Mouse (Mus musculus): Measurements from ENCODE around the gene Tom1l2.

Gene Tom1l2

GRCm38 (mm10) chr11:60230512-60230911, 122.2 kb downstream of the Tom1l2 start:
- DNase-seq (ENCODE audit: low read depth), result no peak

GRCm38 (mm10) chr11:60229821-60230220, 122.9 kb downstream of the Tom1l2 start:
- no peak for DNase-seq (ENCODE audit: low read depth)

GRCm38 (mm10) chr11:60228525-60228924, 124.2 kb downstream of the Tom1l2 start:
- no peak for DNase-seq (ENCODE audit: low read depth)

GRCm38 (mm10) chr11:60225874-60226273, 126.8 kb downstream of the Tom1l2 start:
- no peak for DNase-seq (ENCODE audit: low read depth)

DNA sequence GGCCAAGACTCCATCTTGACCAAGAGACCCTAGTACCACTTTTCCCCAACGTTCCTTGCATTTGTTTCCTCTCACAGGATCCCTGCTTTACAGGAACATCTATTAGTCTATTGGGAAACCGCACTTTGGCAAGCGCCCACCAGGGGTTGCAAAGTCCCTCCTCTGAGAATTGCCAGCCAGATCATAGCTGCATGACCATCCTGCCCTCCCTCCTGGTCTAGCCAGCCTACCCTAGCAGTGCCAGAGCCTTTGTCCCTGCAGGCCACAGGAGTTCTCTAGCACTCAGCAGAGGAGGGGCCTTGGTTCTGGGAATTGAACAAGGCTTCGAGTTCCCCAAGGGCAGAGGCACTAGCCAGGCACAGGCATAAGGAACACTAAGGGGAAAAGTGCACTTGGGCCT, 128.0 kb downstream of the Tom1l2 start:
- DNase-seq (ENCODE audit: low read depth), result peak; percentile 45

DNA sequence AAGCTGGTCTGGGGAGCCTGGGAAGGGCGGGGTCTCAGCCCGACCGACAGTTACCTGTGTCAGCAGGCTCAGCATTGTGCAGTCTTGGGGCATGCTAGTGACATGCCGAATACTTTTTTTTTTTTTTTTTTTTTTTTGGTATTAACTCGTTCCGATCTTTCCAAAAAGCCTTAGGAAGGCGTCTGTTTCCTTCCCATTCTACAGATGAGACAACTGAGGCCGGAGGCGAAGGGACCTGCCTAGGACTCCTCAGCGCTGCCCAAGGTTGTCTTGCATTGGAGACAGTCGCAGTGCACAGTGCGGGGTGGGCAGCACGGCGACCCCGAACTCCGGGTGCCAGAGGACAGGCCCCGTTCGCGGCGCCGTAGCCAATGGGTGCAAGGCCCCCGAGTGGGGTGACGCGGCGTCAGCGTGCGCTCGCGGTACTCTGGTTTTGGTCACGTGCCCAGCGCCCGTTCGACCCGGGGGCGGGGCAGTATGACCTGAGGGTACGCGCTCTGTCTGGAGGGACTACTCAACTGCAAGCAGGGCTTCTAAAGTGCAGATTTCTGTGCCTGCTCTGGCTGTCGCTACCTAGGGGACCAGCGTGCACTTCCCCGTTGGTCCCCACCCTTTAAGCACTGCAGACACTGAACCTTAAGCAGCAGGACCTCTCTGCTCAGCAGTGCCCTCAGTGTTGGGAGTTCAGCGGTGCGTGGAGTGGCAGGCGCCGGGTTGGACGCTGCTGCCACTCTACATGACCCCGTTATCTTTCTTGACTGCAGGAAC, 130.1 kb downstream of the Tom1l2 start, which contains the start of gene Srebf1:
TSS of gene Srebf1 (minus strand) at position 113 of the 768 bp plus-strand sequence.
- peak; percentile 88 for DNase-seq (ENCODE audit: low read depth)

DNA sequence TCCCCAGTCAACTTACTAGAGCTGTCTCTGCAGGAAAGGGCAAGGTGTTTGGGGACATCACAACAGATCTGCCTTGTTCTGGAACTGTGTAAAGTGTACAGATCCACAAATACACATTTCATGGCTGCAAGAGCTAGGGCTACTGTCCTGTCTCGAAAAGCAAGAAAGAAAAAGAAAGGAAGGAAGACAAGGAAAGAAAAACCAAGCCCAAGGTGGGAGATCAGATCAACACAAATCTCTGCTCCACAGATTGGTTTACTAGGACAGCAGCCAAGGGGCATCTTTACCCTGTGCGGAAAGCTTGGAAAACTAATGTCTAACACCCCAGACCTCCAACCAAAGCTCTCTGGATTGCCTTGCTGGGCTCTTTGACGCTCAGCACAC, 130.6 kb downstream of the Tom1l2 start:
- DNase-seq (ENCODE audit: low read depth), result no peak

DNA sequence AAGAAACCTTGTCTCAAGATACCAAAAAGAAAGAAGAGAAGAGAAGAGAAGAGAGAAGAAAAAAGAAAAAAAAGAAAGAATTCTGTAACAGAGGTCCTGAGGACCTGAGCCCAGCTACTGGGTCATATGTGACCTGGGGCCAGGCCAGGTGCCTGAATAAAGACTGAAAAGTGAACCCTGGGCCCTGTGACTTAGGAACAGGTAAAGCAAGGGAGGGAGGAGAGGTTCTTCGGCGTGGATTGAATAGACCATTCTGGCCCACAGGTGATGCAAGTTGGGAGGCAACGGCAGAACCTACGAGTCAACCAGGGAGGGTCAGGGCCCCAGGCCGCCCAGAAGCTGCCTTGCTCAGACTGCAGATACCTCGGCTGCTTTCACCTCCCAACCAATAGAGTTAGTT, 131.3 kb downstream of the Tom1l2 start:
- no peak for DNase-seq (ENCODE audit: low read depth)

DNA sequence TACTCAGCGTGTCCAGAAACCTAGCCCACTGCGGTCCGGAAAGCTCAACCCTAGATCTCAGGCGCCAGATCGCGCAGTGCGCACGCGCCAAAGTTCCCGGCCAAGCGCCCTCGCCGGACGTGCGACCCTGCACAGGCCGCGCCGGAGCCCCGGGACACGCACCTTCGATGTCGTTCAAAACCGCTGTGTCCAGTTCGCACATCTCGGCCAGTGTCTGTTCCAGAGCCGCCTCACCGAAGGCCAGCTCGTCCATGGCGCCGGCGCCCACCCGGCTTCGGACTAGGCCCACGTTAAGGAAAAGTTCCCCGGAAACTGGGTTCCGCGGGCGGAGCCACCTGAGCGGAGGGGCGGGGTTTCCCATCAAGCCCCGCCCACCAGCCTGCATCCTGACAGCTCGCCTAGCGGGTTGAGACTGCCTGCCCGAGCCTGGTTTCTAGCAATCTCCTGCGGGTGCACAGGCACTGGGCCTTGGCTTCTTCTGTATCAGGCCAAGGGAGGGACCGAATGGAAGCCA, 132.4 kb downstream of the Tom1l2 start:
- DNase-seq (ENCODE audit: low read depth), result peak; percentile 92

GRCm38 (mm10) chr11:60219609-60220008, 133.1 kb downstream of the Tom1l2 start:
- DNase-seq (ENCODE audit: low read depth), result peak; percentile 87

GRCm38 (mm10) chr11:60217467-60217866, 135.2 kb downstream of the Tom1l2 start:
- no peak for DNase-seq (ENCODE audit: low read depth)

DNA sequence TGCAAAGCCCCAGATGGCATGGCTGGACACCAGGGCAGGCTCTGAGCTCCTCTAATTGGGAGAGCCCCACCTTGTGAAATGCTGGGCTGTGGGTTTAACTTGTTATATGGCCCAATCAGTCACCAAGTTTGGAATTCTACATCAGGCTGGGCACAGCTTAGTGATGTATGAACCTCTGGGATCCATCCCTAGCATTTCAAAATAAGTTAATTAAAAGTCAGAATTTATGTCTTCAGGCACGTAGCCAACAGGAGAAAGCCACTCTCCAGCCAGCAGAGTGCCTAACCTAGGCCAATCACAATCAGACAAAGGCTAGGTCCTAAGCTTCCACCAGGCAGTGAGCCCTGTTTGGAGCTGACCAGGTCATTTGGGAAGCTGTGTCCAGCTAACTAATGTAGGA, 136.0 kb downstream of the Tom1l2 start:
- no peak for DNase-seq (ENCODE audit: low read depth)

DNA sequence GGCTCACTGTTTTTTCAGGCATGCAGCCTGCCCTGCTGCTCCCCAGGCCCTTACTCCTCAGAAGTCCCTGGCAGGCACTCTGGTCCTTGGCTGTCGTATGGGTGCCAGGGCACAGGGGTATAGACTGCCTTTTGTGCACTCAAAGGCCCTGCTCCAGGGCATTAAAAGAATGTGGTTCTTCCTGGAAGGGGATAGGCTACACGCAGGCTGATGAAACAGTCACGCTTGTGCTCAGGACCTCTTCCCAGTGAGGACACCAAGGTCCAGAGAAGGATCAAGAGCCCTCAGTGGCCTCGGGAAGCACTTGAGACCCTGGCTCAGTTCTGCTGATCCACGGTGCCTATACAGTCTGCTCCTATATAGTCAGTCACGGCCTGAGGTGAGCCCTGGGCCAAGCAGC, 139.4 kb downstream of the Tom1l2 start:
- DNase-seq (ENCODE audit: low read depth), result no peak

DNA sequence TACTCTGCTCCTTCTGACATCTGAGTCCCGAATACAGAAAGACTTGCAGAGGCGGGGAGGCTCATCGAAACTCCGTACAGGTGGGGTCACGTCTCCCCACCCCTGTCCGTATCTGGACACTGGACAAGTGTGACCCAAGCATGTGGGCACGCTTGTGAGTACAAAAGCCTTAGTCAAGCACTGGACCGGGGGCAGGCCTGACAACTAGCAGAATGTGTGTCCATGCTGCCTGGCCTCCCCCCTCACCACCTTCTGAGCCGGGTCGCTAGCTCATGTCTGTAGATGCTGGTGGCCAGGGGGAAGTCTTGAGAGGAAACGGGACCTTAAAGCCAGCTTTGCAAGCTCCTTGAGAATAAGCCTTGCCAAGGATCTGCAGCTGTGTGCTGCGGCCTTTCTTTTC, 140.9 kb downstream of the Tom1l2 start:
- DNase-seq (ENCODE audit: low read depth), result no peak

DNA sequence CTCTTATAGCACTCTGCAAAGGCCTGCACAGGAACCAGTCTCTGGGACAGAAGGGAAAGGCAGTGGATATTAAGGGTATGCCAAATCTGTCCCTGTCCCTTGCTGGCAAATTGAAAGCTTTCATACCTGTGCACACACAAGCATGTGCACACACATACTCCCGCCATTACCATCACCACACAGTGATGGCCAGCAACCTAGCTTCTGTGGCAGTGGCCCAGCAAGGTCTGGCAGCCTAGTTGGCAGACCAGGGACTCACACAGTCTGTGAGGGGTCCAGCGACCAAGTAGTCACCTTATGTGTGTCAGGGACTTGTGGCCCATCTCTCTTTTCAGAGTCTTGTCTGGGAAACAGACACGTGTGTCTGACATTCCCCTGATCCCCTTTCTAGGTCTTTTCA, 141.6 kb downstream of the Tom1l2 start:
- no peak for DNase-seq (ENCODE audit: low read depth)

DNA sequence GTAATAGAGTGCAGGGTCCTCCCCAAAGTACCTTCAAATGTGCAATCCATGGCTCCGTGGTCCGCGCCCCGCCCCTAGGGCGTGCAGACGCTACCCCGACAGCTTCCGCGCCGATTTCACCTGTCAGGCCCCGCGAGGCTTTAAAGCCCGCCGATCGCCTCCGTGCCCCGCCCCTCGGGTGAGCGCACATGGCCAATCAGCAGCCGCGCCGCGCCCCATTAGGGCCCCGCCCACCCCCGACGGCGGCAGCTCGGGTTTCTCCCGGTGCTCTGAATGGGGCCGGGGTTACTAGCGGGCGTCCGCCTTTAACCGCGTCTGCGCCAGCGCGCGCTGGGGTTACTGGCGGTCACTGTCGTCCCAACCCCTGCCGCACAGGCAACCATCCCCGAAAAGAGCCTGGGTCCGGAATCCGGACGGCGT, 142.4 kb downstream of the Tom1l2 start:
- peak; percentile 94 for DNase-seq (ENCODE audit: low read depth)

DNA sequence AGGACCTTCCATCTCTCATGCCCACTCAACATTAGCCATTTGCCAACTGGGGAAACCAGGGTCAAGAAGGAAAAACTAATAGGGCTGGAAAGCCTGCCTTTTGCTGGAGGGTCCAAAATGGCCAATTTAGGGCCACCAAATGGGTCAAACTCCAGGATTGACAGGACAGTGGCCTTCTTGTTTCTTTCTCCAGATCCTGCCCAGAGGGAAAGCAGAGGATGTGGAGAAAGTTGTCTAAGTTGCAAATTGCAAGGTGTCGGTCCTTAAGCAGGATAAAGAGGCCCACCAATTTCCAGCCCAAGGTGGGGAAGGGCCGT, 142.8 kb downstream of the Tom1l2 start:
- no peak for DNase-seq (ENCODE audit: low read depth)

- DNase-seq (ENCODE audit: low read depth), result peak; percentile 65
Observed at GRCm38 (mm10) chr11:60209217-60209932, 143.3 kb downstream of the Tom1l2 start.

DNA sequence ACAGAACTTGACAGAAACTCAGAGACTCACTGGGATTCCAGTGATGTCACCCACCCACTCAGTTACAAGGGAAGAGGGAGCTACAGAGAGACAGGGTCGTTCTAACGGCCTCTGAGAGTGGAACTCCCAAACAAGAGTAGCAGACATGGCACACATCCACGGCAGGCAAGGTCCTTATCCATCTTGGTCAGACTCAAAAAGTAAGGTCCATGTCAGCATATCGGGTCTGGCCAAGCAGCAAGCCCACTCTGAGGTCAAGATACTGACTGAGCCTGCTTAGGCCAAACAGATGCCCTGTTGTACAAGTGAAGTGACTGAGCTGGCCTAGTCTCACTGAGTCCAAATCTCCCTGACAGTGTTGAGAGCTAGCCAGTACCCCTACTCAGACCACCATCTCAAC, 144.0 kb downstream of the Tom1l2 start:
- no peak for DNase-seq (ENCODE audit: low read depth)

- DNase-seq (ENCODE audit: low read depth), result no peak
Observed at GRCm38 (mm10) chr11:60208201-60208600, 144.5 kb downstream of the Tom1l2 start.

DNA sequence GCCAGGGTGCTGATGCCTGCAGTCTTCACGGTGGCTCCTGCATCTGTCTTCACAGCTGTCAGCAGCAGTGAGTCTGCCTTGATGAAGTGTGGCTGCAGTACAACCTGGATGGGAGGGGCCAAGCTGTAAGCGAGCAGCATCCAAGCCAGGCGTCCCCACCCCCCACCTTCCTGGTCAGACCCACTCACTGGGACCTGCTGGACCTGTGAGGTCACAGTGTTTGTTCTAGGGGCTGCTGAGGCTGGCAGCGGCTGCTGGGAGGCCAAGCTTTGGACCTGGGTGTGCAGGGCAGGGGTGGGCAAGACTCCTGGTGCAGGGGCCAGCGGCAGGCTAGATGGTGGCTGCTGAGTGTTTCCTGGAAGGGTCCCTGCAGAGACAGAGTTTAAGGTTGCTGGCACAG, 146.5 kb downstream of the Tom1l2 start:
- DNase-seq (ENCODE audit: low read depth), result no peak

DNA sequence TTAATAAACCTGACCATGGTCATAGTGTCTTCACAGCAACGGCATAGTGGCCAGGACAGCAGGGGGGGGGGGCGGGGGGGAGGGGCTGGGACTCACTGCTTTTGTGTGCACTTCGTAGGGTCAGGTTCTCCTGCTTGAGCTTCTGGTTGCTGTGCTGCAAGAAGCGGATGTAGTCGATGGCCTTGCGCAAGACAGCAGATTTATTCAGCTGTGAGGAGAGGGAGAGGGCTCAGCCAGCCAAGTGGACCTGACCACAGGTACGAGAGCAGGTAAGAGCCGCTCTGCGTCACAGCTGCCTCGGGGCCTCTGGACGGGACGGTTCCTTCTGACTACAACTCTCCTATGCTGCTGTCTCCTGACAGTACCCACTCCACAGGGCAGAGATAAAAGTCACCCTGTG, 147.7 kb downstream of the Tom1l2 start:
- DNase-seq (ENCODE audit: low read depth), result peak; percentile 47

Measured in 416B (cell line).